Mouse (Mus musculus): Measurements from ENCODE around the gene Sec1.

DNA sequence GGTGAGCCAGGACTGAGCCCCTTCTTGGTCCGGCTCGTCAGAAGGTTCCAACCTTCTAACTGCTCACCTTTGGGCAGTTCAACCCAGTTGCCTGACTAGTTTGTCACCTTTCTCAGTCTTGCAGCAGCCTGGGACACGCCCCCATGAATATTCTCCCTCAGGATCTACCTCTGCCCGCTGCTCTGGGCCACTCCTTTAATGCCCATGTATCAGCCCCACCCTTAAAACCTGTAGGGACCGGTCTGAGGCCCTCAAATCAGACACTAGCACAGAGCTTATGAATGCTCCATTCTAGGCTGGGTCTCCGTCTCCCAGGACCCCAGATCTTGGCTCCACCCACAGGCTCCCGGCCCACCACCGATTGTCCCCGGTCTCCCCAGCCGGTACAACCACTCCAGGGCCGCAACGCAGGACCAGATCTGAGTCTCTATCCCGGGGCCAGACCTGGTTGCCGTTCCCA is 20.5 kb upstream of the Sec1 start:
- TF ChIP-seq CTCF (IDR thresholded peaks at IDR 0.05; ENCODE audit: low read depth) (no peak), EP300 (IDR thresholded peaks at IDR 0.05; ENCODE audit: low read depth) (no peak)
